Mouse (Mus musculus): Measurements from ENCODE around the gene Gm29609.

Gene Gm29609

DNA sequence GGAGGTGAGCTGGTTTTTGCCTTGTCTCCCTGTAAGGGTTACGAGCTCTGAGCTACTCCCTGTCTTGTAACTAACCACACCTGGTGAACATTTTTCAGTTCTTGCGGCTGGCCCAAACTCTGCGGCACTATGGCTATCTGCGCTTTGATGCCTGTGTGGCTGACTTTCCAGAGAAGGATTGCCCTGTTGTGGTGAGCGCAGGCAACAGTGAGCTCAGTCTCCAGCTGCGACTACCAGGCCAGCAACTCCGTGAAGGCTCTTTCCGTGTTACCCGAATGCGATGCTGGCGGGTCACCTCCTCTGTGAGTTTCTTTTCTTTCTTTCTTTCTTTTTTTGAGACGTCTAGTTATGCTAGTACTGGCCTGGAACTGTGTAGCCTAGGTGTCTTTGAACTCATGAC, 17.4 kb upstream of the Gm29609 start:
- DNase-seq: no peak

DNA sequence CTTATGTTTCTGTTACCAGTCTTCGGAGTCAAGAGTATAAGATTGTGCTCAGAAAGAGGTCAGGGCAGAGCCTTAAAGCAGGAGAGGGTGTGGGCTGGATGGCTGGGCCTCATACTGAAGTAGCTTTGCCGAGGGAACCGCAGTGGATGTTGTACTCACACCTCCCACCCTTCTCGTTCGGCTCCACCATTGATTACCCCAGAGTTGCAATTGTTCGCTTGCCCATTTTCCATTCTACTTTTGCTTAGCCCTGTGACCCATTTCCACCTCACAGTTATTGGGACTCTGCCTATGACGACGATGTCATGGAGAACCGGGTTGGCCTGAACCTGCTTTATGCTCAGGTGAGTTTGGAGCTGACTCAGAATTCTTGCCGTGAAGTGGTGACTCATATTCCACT, 16.5 kb upstream of the Gm29609 start:
- DNase-seq: no peak

DNA sequence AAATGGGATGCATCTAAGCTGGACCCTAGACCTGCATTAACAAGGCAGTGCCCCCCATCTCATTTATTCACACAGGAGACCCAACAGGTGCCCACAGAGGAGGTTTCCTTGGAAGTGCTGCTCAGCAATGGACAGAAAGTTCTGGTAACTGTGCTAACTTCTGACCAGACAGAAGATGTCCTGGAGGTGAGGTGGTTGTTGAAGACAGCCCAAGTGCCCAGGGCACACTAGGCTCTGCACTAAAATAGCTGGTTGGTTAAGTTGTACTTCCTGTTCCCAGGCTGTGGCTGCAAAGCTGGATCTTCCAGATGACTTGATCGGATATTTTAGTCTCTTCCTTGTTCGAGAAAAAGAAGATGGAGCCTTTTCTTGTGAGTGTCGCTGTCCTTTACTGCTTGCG, 16.0 kb upstream of the Gm29609 start:
- no peak for DNase-seq

DNA sequence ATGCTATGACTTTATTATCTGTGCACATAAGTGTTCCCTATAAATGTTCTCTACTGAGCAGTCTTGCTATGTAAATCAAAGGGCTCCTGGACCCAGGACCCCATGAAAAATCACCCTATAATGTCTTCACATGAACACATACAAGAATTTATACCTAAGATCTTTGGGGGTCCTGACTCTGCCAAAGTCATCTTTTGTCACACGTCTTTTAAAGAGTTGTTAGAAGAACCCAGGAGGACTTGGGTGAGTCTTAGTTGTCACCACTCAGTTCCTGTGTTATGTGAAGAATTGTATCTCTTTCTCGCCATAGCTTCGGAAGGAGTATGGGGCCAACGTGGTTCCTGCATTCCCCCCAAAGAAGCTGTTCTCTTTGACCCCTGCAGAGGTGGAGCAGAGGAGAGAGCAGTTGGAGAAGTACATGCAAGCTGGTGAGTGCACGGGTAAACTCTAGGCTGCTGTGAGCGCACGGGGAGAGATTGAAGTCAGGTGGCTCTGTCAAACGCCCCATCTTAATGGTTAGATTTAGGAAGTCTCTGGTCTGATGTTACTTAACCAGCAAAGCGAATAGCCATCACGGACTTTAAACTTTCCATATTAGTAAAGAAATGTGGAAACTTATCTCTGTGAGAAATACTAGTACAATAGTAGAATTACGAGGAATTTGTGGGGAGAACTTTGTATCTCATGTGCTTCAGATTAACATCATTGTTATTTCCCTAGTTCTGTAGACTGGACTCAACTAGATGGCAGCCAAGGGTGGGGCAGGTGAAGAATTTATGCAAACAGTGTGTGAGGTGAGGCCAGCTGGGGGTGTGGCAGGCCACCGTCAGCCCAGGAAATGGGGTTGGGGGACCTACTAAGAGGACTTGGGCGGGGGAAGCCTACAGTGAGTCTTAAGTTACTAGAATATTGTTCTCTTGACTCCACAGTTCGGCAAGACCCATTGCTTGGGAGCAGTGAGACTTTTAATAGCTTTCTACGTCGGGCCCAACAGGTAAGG, 15.1 kb upstream of the Gm29609 start:
- DNase-seq: no peak

DNA sequence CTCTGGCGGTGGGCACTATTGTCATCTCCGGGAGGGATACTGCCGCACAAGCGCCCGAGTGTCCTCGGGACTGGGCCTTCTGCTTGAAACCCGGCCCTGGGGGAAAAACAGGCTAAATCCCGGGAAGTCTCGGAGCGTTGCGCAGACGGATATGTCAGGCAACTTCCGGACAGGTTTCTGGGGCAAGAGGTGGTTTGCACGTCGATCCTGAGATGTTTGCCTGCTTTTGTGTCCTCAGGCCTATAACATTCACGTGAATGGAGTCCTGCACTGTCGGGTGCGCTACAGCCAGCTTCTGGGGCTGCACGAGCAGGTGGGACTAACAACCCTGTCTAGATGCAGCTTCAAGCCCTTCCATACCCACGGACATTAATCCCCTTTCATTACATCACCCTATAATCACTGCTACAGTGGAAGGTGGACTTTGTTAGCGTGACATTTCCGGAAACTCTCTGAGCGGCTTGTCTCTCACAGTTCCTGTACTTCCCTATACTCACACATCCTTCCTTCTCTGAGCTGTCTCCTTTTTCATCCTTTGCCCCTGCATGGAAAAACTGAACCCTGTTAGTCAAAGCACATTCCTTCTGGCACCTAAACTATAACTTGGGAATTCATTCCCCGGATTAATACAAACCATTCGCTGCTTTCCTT, 14.0 kb upstream of the Gm29609 start:
- peak; percentile 38 for DNase-seq

DNA sequence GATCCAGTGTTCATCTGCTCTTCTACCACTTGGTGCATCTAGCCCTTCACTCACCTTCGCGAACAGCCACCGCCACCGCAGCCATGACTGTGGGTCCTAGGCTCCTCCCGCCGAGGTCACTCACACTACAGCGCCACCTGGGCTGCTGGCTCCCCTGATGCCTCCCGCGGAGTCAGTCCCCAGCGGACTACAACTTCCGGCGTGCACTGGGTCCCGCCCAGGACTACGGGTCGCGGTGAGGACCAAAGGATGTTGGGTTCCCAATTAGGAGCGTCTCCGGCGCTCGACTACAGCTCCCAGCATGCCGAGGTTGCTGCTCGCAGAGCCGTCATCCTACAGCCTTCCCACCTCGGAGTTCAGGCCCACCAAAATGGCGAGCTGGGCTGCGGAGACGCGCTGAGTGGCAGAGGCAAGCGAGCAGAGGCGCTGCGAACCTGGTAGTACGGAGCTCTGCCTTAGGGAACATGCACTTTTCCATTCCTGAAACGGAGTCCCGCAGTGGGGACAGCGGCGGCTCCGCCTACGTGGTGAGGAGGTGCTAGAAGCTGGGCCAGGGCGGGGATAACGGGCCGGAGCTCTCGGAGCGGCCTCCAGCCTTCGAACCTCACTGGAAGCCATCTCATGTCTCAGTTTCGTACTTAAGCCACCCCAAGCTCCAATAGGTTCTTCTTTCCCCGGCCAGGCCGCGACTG, 13.4 kb upstream of the Gm29609 start, which contains the start of the genes Snx17 and Eif2b4:
TSS of gene Snx17 (plus strand) at position 289 of the 692 bp plus-strand sequence.
TSS of gene Eif2b4 (minus strand) at position 492 of the 692 bp plus-strand sequence.
- peak; percentile 99 for DNase-seq

DNA sequence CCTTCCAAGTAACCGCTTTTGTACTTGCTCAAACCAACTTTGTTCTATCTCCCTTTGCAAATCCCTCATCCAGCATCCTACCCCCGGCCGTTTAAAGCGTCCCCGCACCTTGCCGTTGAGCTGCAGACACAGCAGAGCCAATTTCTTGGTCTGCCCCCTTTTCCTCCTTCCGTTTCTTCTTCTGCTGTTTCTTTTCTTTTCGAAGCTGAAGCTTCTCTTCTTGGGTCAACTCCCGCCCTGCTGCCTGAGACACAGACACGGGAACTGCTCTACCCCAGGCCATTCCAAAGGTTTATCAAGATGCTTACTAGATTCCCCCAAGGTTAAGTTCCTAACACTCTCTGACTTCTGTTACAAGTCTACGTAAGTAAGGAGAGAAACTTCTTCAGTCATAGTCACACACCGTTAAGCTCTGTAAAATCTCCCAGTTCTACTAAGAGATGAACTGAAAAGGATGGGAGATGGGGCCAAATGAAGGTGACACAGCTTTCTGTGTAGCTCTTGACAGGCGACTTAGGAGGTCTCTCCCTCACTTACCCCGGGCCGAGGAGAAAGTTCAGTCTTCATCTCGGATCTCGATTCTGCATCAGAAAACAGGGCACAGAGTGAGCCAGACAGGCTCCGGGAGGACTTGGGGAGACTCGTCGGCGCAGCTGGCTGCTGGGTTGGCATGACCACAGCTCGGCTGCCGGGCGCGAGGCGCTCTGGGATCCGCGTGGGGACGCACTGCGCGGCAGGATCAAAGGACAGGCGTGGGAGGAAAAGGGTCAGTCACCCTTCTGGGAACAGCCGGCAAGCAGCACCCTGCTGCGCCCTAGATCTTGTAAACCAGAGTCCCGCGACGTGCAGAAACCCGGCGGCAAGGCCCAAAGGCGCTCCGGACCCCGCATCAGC, 12.6 kb upstream of the Gm29609 start:
- DNase-seq: peak; percentile 78

DNA sequence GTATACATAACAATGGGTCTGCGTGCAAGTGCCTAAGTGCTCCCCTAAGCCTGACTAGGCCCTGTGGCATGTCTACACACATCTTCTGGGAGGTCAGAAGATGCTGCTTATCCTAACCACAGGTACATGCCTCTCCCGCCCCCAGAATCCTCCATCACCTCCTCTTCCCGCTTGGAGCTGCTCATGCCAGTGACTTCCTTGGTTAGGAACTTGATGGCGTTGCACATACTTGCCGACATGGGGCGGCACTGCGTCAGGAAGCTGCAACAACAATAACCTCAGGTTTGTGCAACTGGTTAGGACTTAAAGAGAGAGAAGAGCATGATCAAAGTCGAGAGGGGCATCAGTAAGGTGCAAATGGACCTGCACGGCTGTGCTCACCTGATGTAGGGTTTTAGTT, 10.5 kb upstream of the Gm29609 start:
- DNase-seq: no peak

DNA sequence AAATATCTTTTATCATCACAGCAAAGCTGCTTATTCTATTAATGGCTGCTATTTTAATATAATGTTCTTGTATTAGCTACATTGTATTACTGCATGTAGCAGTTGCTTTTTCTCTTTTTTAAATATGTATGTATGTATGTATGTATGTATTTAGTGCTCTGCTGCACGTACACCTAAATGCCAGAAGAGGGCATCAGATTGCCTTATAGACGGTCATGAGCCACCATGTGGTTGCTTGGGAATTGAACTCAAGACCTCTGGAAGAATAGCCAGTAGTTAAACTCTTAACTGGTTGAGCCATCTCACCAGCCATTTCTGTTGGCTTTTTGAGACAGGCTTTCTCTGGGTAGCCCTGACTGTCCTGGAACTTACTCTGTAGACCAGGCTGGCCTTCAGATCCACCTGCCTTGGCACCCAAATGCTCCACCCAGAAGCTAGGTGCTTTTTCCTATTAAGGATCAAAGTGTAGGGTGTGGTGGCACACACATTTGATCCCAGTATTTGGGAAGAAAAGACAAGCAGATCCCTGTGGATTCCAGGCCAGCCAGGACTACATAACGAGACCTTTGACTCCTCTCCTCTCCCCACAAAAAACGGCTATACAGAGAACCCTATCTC, 8.6 kb upstream of the Gm29609 start:
- no peak for DNase-seq

DNA sequence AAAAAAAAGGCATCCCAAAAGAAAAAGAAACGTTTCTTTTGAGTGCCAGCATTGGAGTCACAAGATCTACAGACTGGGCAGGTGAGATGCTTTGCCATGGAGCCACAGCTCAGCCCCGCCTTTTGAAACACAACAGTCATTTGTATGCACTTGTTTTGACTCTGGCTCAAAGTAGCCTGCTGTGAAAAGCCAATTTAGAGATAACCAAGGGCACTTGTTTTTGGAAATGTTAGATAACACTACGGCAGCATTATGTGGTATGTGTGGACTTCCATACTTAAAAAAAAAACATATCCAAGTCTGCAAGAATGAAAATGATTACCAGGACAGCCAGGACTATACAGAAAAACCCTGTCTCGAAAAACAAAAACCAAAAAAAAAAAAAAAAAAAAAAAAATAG, 4.0 kb upstream of the Gm29609 start:
- DNase-seq: peak; percentile 64

DNA sequence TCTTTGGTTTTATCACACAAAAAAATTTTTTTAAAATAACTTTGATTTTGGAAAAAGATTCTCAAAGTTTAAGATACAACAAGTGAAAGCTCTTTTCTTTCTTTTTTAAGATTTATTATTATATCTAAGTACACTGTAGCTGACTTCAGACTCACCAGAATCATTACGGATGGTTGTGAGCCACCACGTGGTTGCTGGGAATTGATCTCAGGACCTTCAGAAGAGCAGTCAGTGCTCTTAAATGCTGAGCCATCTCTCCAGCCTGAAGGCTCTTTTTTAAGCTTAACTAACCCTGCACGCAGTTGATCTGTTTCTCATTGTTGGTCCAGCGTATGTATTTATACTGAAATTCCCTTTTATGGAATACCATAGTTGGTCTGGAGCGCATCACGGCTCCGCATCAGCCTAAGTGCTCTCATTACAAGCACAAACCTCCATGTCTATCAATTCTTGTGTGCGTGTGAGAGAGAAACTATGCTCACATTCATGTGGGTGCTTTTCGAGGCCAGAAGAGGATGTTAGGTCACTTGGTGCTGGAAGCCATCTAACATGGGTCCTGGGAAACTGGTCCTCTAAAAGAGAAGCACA, 1.6 kb upstream of the Gm29609 start:
- no peak for DNase-seq

DNA sequence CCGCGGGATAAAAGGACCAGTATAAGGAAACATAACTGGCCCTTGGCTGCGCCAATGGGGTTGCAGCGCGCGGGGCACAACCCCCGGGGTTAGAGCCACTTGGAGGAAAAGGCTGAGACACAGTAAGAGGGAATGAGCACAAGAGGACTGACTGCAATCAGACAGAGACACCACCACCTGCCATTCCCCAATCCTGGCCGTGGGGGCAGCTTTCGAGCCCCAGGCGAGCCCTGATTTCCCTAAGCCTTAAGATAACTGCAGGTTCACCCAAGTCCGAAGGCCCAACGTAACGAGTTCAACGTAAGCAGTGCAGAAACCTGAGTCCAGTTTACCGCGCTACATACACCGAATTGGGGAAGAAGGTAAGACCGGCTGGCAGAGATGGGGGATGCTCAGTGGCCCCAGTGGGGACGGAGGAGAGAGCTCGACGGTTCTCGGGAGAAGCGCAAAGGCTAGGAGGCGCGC, 378 bp downstream of the Gm29609 start:
- DNase-seq: peak; percentile 62

DNA sequence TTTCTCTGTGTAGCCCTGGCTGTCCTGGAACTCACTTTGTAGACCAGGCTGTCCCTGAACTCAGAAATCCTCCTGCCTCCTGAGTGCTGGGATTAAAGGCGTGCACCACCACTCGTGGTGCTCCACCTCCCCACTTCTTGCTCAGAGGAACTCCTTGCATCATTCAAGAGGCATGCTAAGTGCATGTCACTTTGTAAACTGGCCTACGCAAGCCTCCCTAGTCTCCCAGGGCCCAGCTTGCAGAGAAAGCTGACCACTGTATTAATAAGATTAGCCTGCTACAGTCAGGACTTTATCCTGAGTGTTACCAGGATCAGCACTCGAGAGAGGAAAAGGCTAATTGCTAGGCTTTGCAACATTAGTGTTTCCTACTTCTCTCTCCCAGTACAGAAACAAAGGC, 11.1 kb downstream of the Gm29609 start:
- DNase-seq: no peak

DNA sequence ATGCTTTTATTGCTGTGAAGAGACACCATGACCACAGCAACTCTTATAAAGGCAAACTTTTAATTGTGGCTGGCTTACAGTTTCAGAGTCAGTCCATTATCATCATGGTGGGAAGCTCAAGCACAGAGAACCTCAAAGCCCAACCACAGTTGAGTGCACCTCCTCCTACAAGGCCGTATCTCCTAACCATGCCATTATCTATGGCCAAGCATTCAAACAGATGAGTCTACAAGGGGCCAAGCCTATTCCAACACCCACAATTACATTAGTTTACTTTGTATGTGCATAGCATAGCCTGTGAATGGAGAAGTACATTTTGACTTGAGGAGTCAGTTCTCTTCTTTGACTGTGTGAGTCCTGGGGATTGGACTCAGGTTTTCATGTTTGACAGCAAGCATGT, 14.8 kb downstream of the Gm29609 start:
- no peak for DNase-seq

DNA sequence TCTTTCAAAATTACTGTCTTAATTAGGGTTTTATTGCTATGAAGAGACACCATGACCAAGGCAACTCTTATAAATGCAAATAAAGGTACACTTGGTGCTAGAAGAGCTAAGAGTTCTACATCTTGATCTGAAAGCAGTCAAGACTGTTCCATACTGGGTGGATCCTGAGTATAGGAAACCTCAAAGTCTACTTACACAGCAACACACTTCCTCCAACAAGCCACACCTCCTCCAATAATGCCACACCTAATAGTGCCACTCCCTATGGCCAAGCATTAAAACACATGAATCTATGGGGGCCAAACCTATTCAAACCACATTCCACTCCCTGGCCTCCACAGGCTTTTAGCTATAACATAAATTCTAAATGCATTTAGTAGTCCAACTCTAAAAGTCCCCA, 17.2 kb downstream of the Gm29609 start:
- no peak for DNase-seq

DNA sequence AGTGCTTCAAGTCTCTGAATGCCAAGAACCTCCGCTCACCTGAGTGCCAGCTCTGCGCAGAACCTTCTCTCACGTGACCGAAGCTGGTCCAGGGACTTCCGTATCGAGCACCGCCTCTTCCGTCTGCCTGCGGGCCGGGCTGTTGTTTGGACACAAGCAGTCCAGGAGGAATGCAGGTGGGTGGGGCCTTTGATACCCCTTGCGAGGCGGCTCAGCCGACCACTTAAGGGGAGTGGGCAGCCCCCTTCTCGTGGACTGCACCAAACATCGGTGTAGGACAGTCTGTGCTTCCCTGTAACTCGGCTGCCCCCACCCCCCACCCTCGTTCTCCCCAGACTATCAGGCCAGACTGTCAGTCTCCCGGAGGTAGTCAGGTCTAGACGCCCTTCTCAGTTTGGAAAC, 25.6 kb downstream of the Gm29609 start, which contains the start of gene Mpv17:
TSS of gene Mpv17 (minus strand) at position 100 of the 402 bp plus-strand sequence.
- peak; percentile 85 for DNase-seq

DNA sequence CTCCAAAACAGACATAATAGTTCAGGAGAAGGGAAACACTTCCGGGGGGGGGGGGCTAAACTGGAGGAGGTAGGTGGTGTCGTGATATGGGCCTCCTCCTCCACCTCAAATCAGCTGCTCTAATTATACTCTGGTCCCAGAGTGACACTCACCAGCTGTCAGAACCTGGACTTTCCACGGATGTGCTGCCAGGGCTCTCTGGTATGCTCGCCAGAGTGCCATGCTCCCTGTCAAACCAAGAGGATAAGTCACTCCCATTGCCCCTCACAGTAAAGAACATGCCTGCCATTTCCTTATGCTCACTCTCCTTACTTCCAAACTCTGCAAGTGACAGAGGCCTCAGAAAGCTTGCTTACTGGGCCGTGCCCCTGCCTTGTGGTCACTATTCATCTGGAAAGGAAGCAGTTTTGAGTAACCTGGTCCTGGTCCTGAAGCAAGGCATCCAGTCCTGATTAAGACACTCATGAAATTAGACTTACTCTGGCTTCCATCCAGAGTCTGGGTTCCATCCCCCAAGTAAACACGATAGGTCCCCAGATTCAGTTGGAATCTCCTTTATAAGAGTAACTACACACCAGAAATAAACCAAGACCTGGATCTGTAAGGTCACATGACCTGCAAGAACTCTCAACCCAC, 26.1 kb downstream of the Gm29609 start:
- no peak for DNase-seq

DNA sequence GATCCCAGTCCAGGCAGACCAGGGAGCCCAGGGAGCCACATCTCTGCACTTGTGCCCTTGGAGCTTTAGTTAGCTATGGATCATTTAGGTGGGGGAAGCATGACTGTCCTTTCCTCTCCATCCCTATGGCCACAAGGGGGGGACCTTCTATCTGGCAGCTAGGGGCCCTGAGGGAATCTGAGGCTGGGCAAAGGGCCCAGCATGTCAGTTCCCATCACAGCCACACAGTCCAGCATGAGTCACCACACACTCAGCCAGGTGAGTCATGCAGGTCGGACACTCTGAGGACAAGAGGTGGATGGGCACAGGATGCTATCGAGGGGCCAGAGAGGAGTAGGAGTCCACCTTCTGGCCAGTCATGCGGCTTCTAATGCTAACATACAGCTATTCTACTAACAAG, 28.0 kb downstream of the Gm29609 start:
- no peak for DNase-seq

DNA sequence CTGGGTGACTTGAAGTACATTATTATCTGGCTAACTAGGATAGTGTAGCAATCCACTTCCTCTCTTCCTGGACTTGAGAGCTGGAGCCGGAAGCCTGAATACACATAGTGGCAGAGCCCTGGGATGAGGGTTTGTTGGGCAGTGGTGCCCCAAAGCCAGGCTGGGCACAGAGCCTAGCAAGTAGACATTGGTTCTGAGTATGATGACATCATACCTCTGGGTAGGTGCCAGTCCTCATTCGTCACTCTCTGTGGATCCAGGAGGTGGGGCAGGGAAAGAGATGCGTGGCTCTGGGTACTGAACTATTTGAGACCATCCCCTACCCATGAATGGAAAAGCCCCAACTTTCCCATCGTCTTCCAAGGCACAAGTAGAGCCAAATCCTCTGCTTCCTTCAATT, 29.9 kb downstream of the Gm29609 start:
- no peak for DNase-seq

DNA sequence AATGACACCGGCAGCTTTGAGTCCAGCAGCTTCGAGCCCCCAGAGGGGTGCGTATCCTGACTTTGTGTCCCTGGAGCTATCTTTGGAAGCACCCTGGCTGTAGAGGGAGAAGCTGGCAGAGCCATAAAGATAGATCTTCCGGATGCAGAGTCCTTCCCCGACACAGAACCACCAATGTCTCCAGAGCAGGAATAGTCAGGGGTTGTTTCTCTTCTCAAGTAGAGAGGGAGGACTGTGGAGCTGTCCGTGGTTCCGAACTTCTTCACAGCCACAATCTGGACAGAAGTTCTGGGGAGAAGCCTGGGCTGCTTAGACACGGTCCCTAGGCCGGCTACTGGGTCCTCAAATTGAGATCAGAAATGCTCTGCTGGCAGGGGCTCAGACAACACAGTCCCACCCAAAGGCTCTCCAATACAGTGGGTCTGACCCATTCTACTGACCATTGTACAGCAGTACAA, 40.7 kb downstream of the Gm29609 start:
- DNase-seq: no peak

Data from liver (tissue).